Mouse (Mus musculus): ENCODE results near the gene Olfr329-ps.

DNA sequence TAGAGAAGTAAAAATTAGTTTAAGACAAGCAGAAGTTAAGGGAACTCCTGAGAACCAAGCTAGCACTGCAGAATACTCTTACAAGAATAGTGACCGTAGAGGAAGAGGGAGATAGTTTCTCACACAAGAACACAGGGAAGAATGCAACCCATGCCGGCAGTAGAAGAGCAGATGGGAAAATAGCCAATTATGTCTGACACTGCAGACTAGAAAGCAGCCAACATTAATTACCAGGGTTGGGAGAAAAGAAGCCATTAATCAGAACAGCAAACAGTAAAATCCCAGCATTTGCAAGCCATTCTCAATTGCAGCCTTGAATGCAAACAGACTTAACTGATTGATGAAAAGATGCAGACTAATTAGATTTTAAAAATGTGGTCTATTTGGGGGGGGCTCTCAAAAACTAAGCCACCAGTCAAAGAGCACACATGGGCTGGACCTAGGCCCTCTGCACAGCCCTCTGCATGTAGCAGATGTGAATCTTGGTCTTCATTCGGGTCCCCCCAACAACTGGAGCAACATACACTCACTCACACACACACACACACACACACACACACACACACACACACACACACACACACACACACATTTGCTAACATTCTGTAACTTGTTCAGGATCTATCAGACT, 42.5 kb upstream of the Olfr329-ps start:
- no peak for TF ChIP-seq CTCF (IDR thresholded peaks at IDR 0.05; ENCODE audit: extremely low read depth, insufficient read length, insufficient replicate concordance, low read depth, low read length)
- no peak for TF ChIP-seq POLR2A (IDR thresholded peaks at IDR 0.05; ENCODE audit: low read depth, low read length)

Data from small intestine, adult 2 months (tissue).